Mouse (Mus musculus) midbrain, embryonic 12.5 days (tissue): Measurements from ENCODE around the gene Nup205. TPM values are rescaled to one million over a fixed set of nuclear protein-coding genes. Genes with fewer than 3 reads are reported as not detected.
A peak's percentile ranks its signal among the peaks of the same experiment; 100 is the strongest.
"Not testable (repeated sequence)": the region's sequence is repeated elsewhere in the genome, so short reads cannot be mapped to it uniquely, and the experiment has no call there.

ENCODE experiments used
- ATAC-seq: fragments of 200-750 bp; cut with Nextera tagmentation; 2 replicates; pipeline ENCODE4 v1.8.0; 2017; ENCODE audit warnings: low read depth, moderate TSS enrichment, moderate library complexity; ENCODE audit not compliant: low FRiP score
- H3K27ac ChIP-seq: fragments of 300-500 bp; sonication (generic); replicated peaks from 2 replicates; pipeline ENCODE4 v1.5.1; 2016; ENCODE audit warnings: mild to moderate bottlenecking
- H3K27me3 ChIP-seq: fragments of 300-500 bp; sonication (generic); 2 replicates; pipeline ENCODE4 v1.6.1; 2016; ENCODE audit warnings: mild to moderate bottlenecking
- H3K36me3 ChIP-seq: fragments of 300-500 bp; sonication (generic); 2 replicates; pipeline ENCODE4 v1.6.1; 2016
- H3K4me1 ChIP-seq: fragments of 300-500 bp; sonication (generic); 2 replicates; pipeline ENCODE4 v1.6.1; 2016
- H3K4me2 ChIP-seq: fragments of 300-500 bp; sonication (generic); replicated peaks from 2 replicates; pipeline ENCODE4 v1.6.1; 2016; ENCODE audit warnings: mild to moderate bottlenecking, moderate library complexity
- H3K4me3 ChIP-seq: fragments of 300-500 bp; sonication (generic); 2 replicates; pipeline ENCODE4 v1.5.1; 2016; ENCODE audit warnings: mild to moderate bottlenecking
- H3K9ac ChIP-seq: fragments of 300-500 bp; sonication (generic); replicated peaks from 2 replicates; pipeline ENCODE4 v1.6.1; 2016; ENCODE audit warnings: mild to moderate bottlenecking, moderate library complexity
- H3K9me3 ChIP-seq: fragments of 300-500 bp; sonication (generic); 2 replicates; pipeline ENCODE4 v1.6.1; 2016; ENCODE audit warnings: mild to moderate bottlenecking
- WGBS: fragments of 180-500 bp; shearing (Covaris S2); methylation state at CpG from one replicate; pipeline ENCODE4 v1.1.7; 2016; 5-methylcytosine and 5-hydroxymethylcytosine counted together
- polyA plus RNA-seq: library from polyadenylated mRNA; unstranded; fragments of >200 nt; fragmentation: Nextera tagmentation; extraction: Ambion mirVana; gene quantifications from 2 replicates; pipeline ENCODE4 v1.2.1, GENCODE M21; 2016

Gene Nup205
- 47.1 and 48.9 TPM in 2 replicates for polyA plus RNA-seq

DNA sequence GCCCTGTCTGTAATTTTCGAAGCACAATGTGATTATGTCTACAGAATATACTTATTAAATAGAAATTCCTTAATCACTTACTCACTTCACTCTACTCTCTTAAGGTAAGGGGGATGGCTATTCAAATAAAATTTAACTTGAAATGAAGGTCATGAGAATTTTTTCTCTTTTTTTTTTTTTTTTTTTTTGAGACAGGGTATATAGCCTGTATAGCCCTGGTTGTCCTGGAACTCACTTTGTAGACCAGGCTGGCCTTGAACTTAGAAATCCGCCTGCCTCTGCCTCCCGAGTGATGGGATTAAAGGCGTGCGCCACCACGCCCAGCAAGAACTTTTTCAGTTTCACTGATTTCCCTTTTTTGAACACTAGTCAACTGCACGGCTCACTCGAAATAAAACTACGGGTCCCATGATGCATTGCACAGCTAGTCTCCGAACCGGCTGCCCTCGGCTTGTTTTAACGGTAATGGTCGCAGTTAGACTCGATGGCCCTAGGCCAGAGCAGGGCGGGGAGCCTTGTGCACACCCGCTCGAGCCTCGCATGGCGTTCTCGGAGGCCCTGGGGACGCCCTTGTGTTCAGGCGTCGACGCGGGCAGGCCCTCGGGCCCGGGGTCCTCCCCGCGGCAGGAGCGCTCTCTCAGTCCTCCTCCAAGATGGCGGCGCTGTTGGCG is at the start of gene Nup205:
TSS of gene Nup205 (plus strand) at position 443 of the 671 bp plus-strand sequence.
- Histone ChIP-seq H3K9ac (peak within 1 kb of the TSS; percentile 92), H3K27me3 (no peaks in the 10 kb centered on the region), H3K4me2 (peak within 1 kb of the TSS; percentile 91), H3K4me1 (peaks cover 8% of the 10 kb centered on the region; the same call in 1 of the 2 replicates), H3K36me3 (no peaks in the 10 kb centered on the region), H3K9me3 (no peaks in the 10 kb centered on the region), H3K27ac (peak within 1 kb of the TSS; percentile 95), H3K4me3 (peak within 1 kb of the TSS; percentile 90)
- ATAC-seq: peak; percentile 92
- 4% methylated on average over 34 of the region's 34 CpGs for WGBS

DNA sequence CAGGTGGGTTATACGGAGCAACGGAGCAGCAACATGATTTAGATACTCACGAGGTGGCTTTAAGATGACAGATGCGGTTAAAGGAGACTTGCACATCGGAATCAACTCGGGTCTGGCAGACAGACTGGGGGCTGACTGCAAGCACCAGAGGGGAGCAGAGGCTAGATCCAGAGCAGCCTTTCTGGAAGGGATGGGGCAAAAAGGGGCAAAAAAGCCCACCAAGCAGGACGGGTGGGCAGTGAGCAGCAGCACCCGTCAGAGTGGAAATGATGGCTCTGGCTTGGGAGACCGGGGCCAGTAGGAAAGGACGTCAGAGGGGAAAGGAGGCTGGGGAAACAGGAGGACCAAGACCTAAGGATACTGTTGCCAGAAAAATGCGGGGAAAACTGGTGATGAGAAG is 44.4 kb upstream of the Nup205 start:
- WGBS: 1% methylated on average over 11 of the region's 11 CpGs
- H3K4me1 ChIP-seq: peaks cover 18% of the 10 kb centered on the region
- peak overlapping the region; percentile 90 for H3K9ac ChIP-seq
- no peaks in the 10 kb centered on the region for H3K27me3 ChIP-seq
- peak overlapping the region; percentile 87 for H3K27ac ChIP-seq
- H3K4me3 ChIP-seq: peak overlapping the region; percentile 75
- peak; percentile 10; the same call in 1 of the 2 replicates for ATAC-seq
- no peaks in the 10 kb centered on the region for H3K36me3 ChIP-seq
- H3K9me3 ChIP-seq: no peaks in the 10 kb centered on the region
- peak overlapping the region; percentile 91 for H3K4me2 ChIP-seq

DNA sequence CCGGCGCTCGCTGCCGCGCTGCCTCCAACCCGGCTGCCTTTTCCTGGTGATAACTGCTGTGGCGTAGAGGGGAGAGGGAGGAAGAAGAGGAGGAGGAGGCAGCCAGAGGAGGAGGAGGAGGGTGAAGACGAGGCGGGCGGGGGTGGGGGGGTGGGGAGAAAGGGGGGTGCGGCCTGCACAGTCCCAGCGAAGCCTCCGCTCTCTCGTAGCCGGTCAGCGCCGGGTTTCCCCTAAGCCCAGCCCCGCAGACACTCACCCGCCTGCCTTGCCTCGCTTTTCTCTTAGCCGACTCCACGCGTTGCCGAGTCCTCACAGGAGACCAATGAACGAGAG is 44.0 kb upstream of the Nup205 start:
- peak overlapping the region; percentile 91 for H3K4me2 ChIP-seq
- no peaks in the 10 kb centered on the region for H3K27me3 ChIP-seq
- peak overlapping the region; percentile 87 for H3K27ac ChIP-seq
- ATAC-seq: peak; percentile 91
- peak overlapping the region; percentile 90 for H3K9ac ChIP-seq
- under 1% methylated on average over 21 of the region's 25 CpGs for whole genome bisulfite sequencing
- peaks cover 18% of the 10 kb centered on the region for H3K4me1 ChIP-seq
- H3K36me3 ChIP-seq: no peaks in the 10 kb centered on the region
- peak overlapping the region; percentile 75 for H3K4me3 ChIP-seq
- H3K9me3 ChIP-seq: no peaks in the 10 kb centered on the region

GRCm38 (mm10) chr6:35133579-35134488 is 43.4 kb upstream of the Nup205 start, which contains the start of gene Cnot4:
Gene Cnot4, minus strand, starts transcription at chr6:35133724.
- under 1% methylated on average over 55 of the region's 55 CpGs for WGBS
- H3K9me3 ChIP-seq: no peaks in the 10 kb centered on the region
- peak within 1 kb of the TSS; percentile 87 for H3K27ac ChIP-seq
- no peaks in the 10 kb centered on the region for H3K27me3 ChIP-seq
- peak; percentile 99 for ATAC-seq
- H3K4me1 ChIP-seq: peaks cover 18% of the 10 kb centered on the region
- H3K36me3 ChIP-seq: no peaks in the 10 kb centered on the region
- peak within 1 kb of the TSS; percentile 91 for H3K4me2 ChIP-seq
- peak within 1 kb of the TSS; percentile 75 for H3K4me3 ChIP-seq
- peak within 1 kb of the TSS; percentile 90 for H3K9ac ChIP-seq

GRCm38 (mm10) chr6:35134844-35135243 is 42.4 kb upstream of the Nup205 start:
- Histone ChIP-seq H3K27ac (no peak overlapping the region), H3K36me3 (no peaks in the 10 kb centered on the region), H3K4me3 (peak overlapping the region; percentile 75), H3K4me1 (peaks cover 18% of the 10 kb centered on the region), H3K27me3 (no peaks in the 10 kb centered on the region), H3K4me2 (peak overlapping the region; percentile 91), H3K9me3 (no peaks in the 10 kb centered on the region), H3K9ac (0 out of 2 replicates have a peak overlapping the region, but pooled peaks have one; percentile 50)
- 51% methylated on average over 2 of the region's 2 CpGs for WGBS
- no peak for ATAC-seq

- ATAC-seq: no peak
- Histone ChIP-seq H3K27me3 (no peaks in the 10 kb centered on the region), H3K36me3 (no peaks in the 10 kb centered on the region), H3K4me2 (no peak overlapping the region), H3K4me1 (no peaks in the 10 kb centered on the region), H3K9ac (no peak overlapping the region), H3K4me3 (no peak overlapping the region), H3K9me3 (peaks cover 2% of the 10 kb centered on the region; the same call in 1 of the 2 replicates), H3K27ac (no peak overlapping the region)
- WGBS: 100% methylated on average over 1 of the region's 1 CpGs
Measured at GRCm38 (mm10) chr6:35140351-35140750, 36.9 kb upstream of the Nup205 start.

GRCm38 (mm10) chr6:35145569-35145968 is 31.7 kb upstream of the Nup205 start:
- Histone ChIP-seq H3K4me2 (no peak overlapping the region), H3K27me3 (no peaks in the 10 kb centered on the region), H3K4me1 (no peaks in the 10 kb centered on the region), H3K9ac (no peak overlapping the region), H3K9me3 (peaks cover 8% of the 10 kb centered on the region), H3K36me3 (no peaks in the 10 kb centered on the region), H3K27ac (no peak overlapping the region), H3K4me3 (no peak overlapping the region)
- ATAC-seq: no peak
- 91% methylated on average over 2 of the region's 2 CpGs for WGBS

- Histone ChIP-seq H3K9ac (no peak overlapping the region), H3K9me3 (peaks cover 8% of the 10 kb centered on the region), H3K4me3 (no peak overlapping the region), H3K4me2 (no peak overlapping the region), H3K27ac (no peak overlapping the region), H3K4me1 (no peaks in the 10 kb centered on the region), H3K27me3 (no peaks in the 10 kb centered on the region), H3K36me3 (no peaks in the 10 kb centered on the region)
- no peak for ATAC-seq
- WGBS: 85% methylated on average over 3 of the region's 3 CpGs
Measured at GRCm38 (mm10) chr6:35147726-35148422, 29.3 kb upstream of the Nup205 start.

GRCm38 (mm10) chr6:35154540-35154939 is 22.7 kb upstream of the Nup205 start:
- no peaks in the 10 kb centered on the region for H3K9me3 ChIP-seq
- H3K36me3 ChIP-seq: no peaks in the 10 kb centered on the region
- H3K27me3 ChIP-seq: no peaks in the 10 kb centered on the region
- H3K4me2 ChIP-seq: no peak overlapping the region
- H3K27ac ChIP-seq: no peak overlapping the region
- H3K4me3 ChIP-seq: no peak overlapping the region
- no peak overlapping the region for H3K9ac ChIP-seq
- no peak for ATAC-seq
- no peaks in the 10 kb centered on the region for H3K4me1 ChIP-seq

GRCm38 (mm10) chr6:35169250-35169649 is 8.0 kb upstream of the Nup205 start:
- no peak for ATAC-seq
- Histone ChIP-seq H3K27ac (no peak overlapping the region), H3K9ac (no peak overlapping the region), H3K4me1 (no peaks in the 10 kb centered on the region), H3K36me3 (no peaks in the 10 kb centered on the region), H3K27me3 (no peaks in the 10 kb centered on the region), H3K4me2 (no peak overlapping the region), H3K9me3 (no peaks in the 10 kb centered on the region), H3K4me3 (no peak overlapping the region)
- WGBS: 80% methylated on average over 4 of the region's 4 CpGs

GRCm38 (mm10) chr6:35172028-35172427 is 5.2 kb upstream of the Nup205 start:
- not testable (repeated sequence) for H3K4me1 ChIP-seq, H3K36me3 ChIP-seq, H3K9ac ChIP-seq, H3K9me3 ChIP-seq, H3K27ac ChIP-seq, H3K4me2 ChIP-seq, H3K4me3 ChIP-seq, ATAC-seq, H3K27me3 ChIP-seq
- WGBS: 55% methylated on average over 3 of the region's 3 CpGs
